Mouse (Mus musculus) MEL (cell line): Measurements from ENCODE around the gene Gpat2. TPM values are rescaled to one million over a fixed set of nuclear protein-coding genes. Genes with fewer than 3 reads are reported as not detected.
A peak's percentile ranks its signal among the peaks of the same experiment; 100 is the strongest.

Experiments used
- DNase-seq: peaks from one replicate; pipeline ENCODE4 v3.0.0; 2011; ENCODE audit warnings: low read depth, low spot score
- H3K27ac ChIP-seq: 2 replicates; pipeline ENCODE4 v1.5.1; 2012; ENCODE audit warnings: low read depth, mild to moderate bottlenecking, control low read depth, low read length, moderate library complexity; ENCODE audit not compliant: control insufficient read depth
- H3K27me3 ChIP-seq, 2 experiments: fragments of 150-350 bp in 1 of 2; sonication (generic) in 1 of 2; 2 replicates each; pipeline ENCODE4 v1.6.1; 2012; ENCODE audit warnings: low read length in 2 of 2, mild to moderate bottlenecking in 2 of 2, improper control_type of control experiment in 1 of 2, moderate library complexity in 1 of 2; ENCODE audit not compliant: insufficient read depth in 2 of 2, control insufficient read depth in 1 of 2
- H3K36me3 ChIP-seq, 2 experiments: 2 replicates each; pipeline ENCODE4 v1.6.1; 2012 to 2014; ENCODE audit warnings: low read length in 2 of 2, improper control_type of control experiment in 1 of 2, inconsistent platforms in 1 of 2, mild to moderate bottlenecking in 1 of 2; ENCODE audit not compliant: insufficient read depth in 2 of 2, control insufficient read depth in 1 of 2
- H3K4me1 ChIP-seq, 2 experiments: fragments of 150-350 bp in 1 of 2; sonication (generic) in 1 of 2; 2 replicates each; pipeline ENCODE4 v1.6.1; 2012; ENCODE audit warnings: low read length in 2 of 2, improper control_type of control experiment in 1 of 2, mild to moderate bottlenecking in 1 of 2; ENCODE audit not compliant: insufficient read depth in 2 of 2, control insufficient read depth in 1 of 2
- H3K4me3 ChIP-seq, 2 experiments: fragments of 150-350 bp in 1 of 2; sonication (generic) in 1 of 2; 2 replicates each; pipeline ENCODE4 v1.5.1; 2012; ENCODE audit warnings: low read depth in 2 of 2, low read length in 2 of 2, mild to moderate bottlenecking in 2 of 2, moderate library complexity in 2 of 2, control low read depth in 1 of 2, improper control_type of control experiment in 1 of 2; ENCODE audit not compliant: control insufficient read depth in 1 of 2, insufficient read depth in 1 of 2
- H3K79me2 ChIP-seq: 2 replicates; pipeline ENCODE4 v1.6.1; 2012; ENCODE audit warnings: mild to moderate bottlenecking, low read length, moderate library complexity; ENCODE audit not compliant: control insufficient read depth, poor library complexity, insufficient read depth
- H3K9ac ChIP-seq: 2 replicates; pipeline ENCODE4 v1.6.1; 2012; ENCODE audit warnings: low read depth, mild to moderate bottlenecking, control low read depth, low read length, moderate library complexity; ENCODE audit not compliant: control insufficient read depth, poor library complexity, severe bottlenecking
- H3K9me3 ChIP-seq: fragments of 150-350 bp; sonication (generic); replicated peaks from 2 replicates; pipeline ENCODE4 v1.6.1; 2012; ENCODE audit warnings: mild to moderate bottlenecking, low read length, improper control_type of control experiment, moderate library complexity; ENCODE audit not compliant: insufficient read depth
- BHLHE40 ChIP-seq: IDR thresholded peaks from 2 replicates; pipeline ENCODE4 v1.6.1; 2012; ENCODE audit warnings: low read depth, mild to moderate bottlenecking, inconsistent platforms, low read length, improper control_type of control experiment, borderline replicate concordance
- CHD1 ChIP-seq: IDR thresholded peaks from 2 replicates; pipeline ENCODE4 v1.6.1; 2012; ENCODE audit warnings: low read depth, mild to moderate bottlenecking, inconsistent platforms, low read length, improper control_type of control experiment
- CTCF ChIP-seq, 3 experiments: IDR thresholded peaks in 2 of 3; conservative IDR thresholded peaks in 1 of 3; 2 replicates each; pipeline ENCODE4 v1.5.1; 2011 to 2012; ENCODE audit warnings: low read length in 3 of 3, low read depth in 2 of 3, mild to moderate bottlenecking in 2 of 3, improper control_type of control experiment in 1 of 3, inconsistent platforms in 1 of 3, mixed read lengths in 1 of 3, moderate library complexity in 1 of 3; ENCODE audit not compliant: control insufficient read depth in 1 of 3, insufficient read depth in 1 of 3, poor library complexity in 1 of 3, severe bottlenecking in 1 of 3
- EP300 ChIP-seq, 2 experiments: IDR thresholded peaks; 2 replicates each; pipeline ENCODE4 v1.6.1; 2011; ENCODE audit warnings: improper control_type of control experiment in 2 of 2, low read length in 2 of 2, low read depth in 1 of 2, mild to moderate bottlenecking in 1 of 2
- ETS1 ChIP-seq: IDR thresholded peaks from 2 replicates; pipeline ENCODE4 v1.6.1; 2012; ENCODE audit warnings: low read depth, mild to moderate bottlenecking, inconsistent platforms, low read length, improper control_type of control experiment, moderate library complexity
- GATA1 ChIP-seq: IDR thresholded peaks from 2 replicates; pipeline ENCODE4 v1.6.1; 2011; ENCODE audit warnings: low read depth, low read length, improper control_type of control experiment
- HCFC1 ChIP-seq: IDR thresholded peaks from 2 replicates; pipeline ENCODE4 v1.6.1; 2012; ENCODE audit warnings: low read depth, mild to moderate bottlenecking, inconsistent platforms, low read length, improper control_type of control experiment, moderate library complexity
- JUND ChIP-seq: IDR thresholded peaks from 2 replicates; pipeline ENCODE4 v1.6.1; 2011; ENCODE audit warnings: low read depth, mild to moderate bottlenecking, improper control_type of control experiment, low read length
- KAT2A ChIP-seq: conservative IDR thresholded peaks from 2 replicates; pipeline ENCODE4 v1.6.1; 2012; ENCODE audit warnings: low read depth, low read length, improper control_type of control experiment, inconsistent platforms
- MAX ChIP-seq: IDR thresholded peaks from 2 replicates; pipeline ENCODE4 v1.6.1; 2011; ENCODE audit warnings: low read length, improper control_type of control experiment
- MAZ ChIP-seq: IDR thresholded peaks from 2 replicates; pipeline ENCODE4 v1.6.1; 2012; ENCODE audit warnings: low read depth, mild to moderate bottlenecking, inconsistent platforms, low read length, improper control_type of control experiment
- MEF2A ChIP-seq: IDR thresholded peaks from 2 replicates; pipeline ENCODE4 v1.6.1; 2014; ENCODE audit warnings: low read depth, mild to moderate bottlenecking, inconsistent platforms, low read length, improper control_type of control experiment; ENCODE audit not compliant: poor library complexity, insufficient replicate concordance, severe bottlenecking; ENCODE audit errors: extremely low read depth
- MYC ChIP-seq: IDR thresholded peaks from 2 replicates; pipeline ENCODE4 v1.6.1; 2011; ENCODE audit warnings: low read depth, mild to moderate bottlenecking, low read length, improper control_type of control experiment, moderate library complexity
- NELFE ChIP-seq: IDR thresholded peaks from 2 replicates; pipeline ENCODE4 v1.6.1; 2011; ENCODE audit warnings: low read depth, low read length, improper control_type of control experiment
- NRF1 ChIP-seq: IDR thresholded peaks from 2 replicates; pipeline ENCODE4 v1.6.1; 2014; ENCODE audit warnings: low read depth, mild to moderate bottlenecking, inconsistent platforms, low read length, improper control_type of control experiment, moderate library complexity; ENCODE audit not compliant: poor library complexity, insufficient read depth, severe bottlenecking
- POLR2A ChIP-seq, 2 experiments: IDR thresholded peaks; 2 replicates each; pipeline ENCODE4 v1.6.1; 2011 to 2012; ENCODE audit warnings: low read length in 2 of 2, mild to moderate bottlenecking in 2 of 2, control low read depth in 1 of 2, improper control_type of control experiment in 1 of 2, low read depth in 1 of 2, moderate library complexity in 1 of 2; ENCODE audit not compliant: control insufficient read depth in 1 of 2, insufficient read depth in 1 of 2, poor library complexity in 1 of 2
- RAD21 ChIP-seq: IDR thresholded peaks from 2 replicates; pipeline ENCODE4 v1.6.1; 2011; ENCODE audit warnings: mild to moderate bottlenecking, low read depth, low read length, improper control_type of control experiment
- RCOR1 ChIP-seq: IDR thresholded peaks from 2 replicates; pipeline ENCODE4 v1.6.1; 2012; ENCODE audit warnings: low read depth, mild to moderate bottlenecking, inconsistent platforms, low read length, improper control_type of control experiment
- TCF12 ChIP-seq: IDR thresholded peaks from 2 replicates; pipeline ENCODE4 v1.6.1; 2014; ENCODE audit warnings: low read depth, mild to moderate bottlenecking, inconsistent platforms, low read length, improper control_type of control experiment, moderate library complexity
- USF2 ChIP-seq, 2 experiments: IDR thresholded peaks; 2 replicates each; pipeline ENCODE4 v1.6.1; 2011 to 2012; ENCODE audit warnings: improper control_type of control experiment in 2 of 2, low read length in 2 of 2, borderline replicate concordance in 1 of 2, inconsistent platforms in 1 of 2, low read depth in 1 of 2, mild to moderate bottlenecking in 1 of 2; ENCODE audit not compliant: insufficient read depth in 1 of 2
- ZMIZ1 ChIP-seq: IDR thresholded peaks from 2 replicates; pipeline ENCODE4 v1.6.1; 2012; ENCODE audit warnings: low read depth, mild to moderate bottlenecking, inconsistent platforms, low read length, improper control_type of control experiment, moderate library complexity
- polyA plus RNA-seq, 2 experiments: library from polyadenylated mRNA; stranded (reverse) in 1 of 2; unstranded in 1 of 2; fragments of >175 nt in 1 of 2; fragments of >200 nt in 1 of 2; gene quantifications; 2 replicates each; pipeline versions ENCODE4 v1.2.1 to v1.2.4; 2012; ENCODE audit warnings: low replicate concordance in 2 of 2, low read depth in 1 of 2; ENCODE audit not compliant: insufficient read length in 2 of 2, insufficient read depth in 1 of 2, missing spikeins in 1 of 2
- total RNA-seq: library from RNA; depleted of rRNA; stranded (reverse); fragments of 300-350 nt; gene quantifications from 2 replicates; pipeline ENCODE4 v1.2.3, GENCODE M21; 2012

Gene Gpat2
- total and polyA plus RNA-seq, 3 experiments = 0.07 TPM; not detected in 2

DNA sequence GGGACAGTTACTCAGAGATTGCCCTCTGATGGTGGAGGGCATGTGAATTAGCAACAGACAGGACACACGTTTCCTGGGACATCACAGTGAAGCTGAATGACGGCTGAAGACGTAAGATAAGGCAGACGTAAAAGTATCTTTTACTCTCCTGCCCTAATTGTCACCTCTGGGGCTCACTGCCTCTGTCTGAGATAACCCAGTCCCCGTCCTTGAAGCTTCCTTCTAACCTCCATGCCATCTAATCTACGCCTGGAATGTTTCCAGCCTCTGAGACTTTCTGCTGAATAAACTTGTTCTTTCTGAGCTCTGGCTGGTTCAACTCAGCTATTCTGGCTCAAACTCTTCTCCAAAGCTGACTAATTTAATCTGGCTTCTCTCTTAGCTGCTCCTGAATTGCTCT is 26.7 kb downstream of the Gpat2 start (continued):
- TF ChIP-seq TCF12 = peak; percentile 88
- TF ChIP-seq JUND = no peak
- TF ChIP-seq CHD1 = no peak
- TF ChIP-seq USF2 (IDR thresholded peaks at IDR 0.05; ENCODE audit: borderline replicate concordance in 1 of 2, insufficient read depth in 1 of 2, low read depth in 1 of 2, low read length in 2 of 2) = no peak
- no peak for TF ChIP-seq CTCF (IDR thresholded peaks at IDR 0.05 in 2 of 3, conservative IDR thresholded peaks at IDR 0.05 in 1 of 3; ENCODE audit: control insufficient read depth in 1 of 3, insufficient read depth in 1 of 3, low read depth in 2 of 3, low read length in 3 of 3, poor library complexity in 1 of 3, severe bottlenecking in 1 of 3)
- TF ChIP-seq ETS1 = peak; percentile 81
- TF ChIP-seq NELFE = no peak
- peak; percentile 62 for TF ChIP-seq RCOR1
- no peak for TF ChIP-seq ZMIZ1
- TF ChIP-seq MYC = peak; percentile 70
- 0 out of 2 replicates have a peak, but pooled peaks have one; percentile 39 for TF ChIP-seq MAX
- TF ChIP-seq HCFC1 = 0 out of 2 replicates have a peak, but pooled peaks have one; percentile 15
- no peak for TF ChIP-seq NRF1
- no peak for TF ChIP-seq MAZ
- peak; percentile 88 for TF ChIP-seq GATA1
- TF ChIP-seq EP300 (IDR thresholded peaks at IDR 0.05; ENCODE audit: low read depth in 1 of 2, low read length in 2 of 2) = peak; percentile 83 to 85
- no peak for TF ChIP-seq POLR2A (IDR thresholded peaks at IDR 0.05; ENCODE audit: control insufficient read depth in 1 of 2, insufficient read depth in 1 of 2, low read depth in 1 of 2, low read length in 2 of 2, poor library complexity in 1 of 2)
- TF ChIP-seq, all 39 proteins: peak for 16

DNA sequence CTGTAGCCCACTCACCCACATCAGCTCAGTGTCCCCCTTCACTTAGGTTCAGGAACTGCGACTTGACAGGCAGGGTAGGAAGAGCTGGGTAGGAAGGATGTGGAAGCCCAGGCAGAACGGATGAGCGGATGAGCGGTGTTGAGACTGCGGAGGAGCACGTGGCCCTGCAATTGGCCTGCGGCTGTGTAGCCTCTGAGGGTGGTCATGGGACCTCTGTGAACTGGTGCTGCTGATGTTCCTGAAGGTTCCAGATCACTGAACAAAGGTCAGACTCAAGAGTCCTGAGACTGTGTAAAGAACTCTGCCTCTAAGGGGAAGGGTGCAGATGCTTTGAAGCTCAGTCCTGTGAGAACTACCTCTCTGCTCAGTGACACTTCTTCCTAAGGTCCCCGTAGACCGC is 28.1 kb downstream of the Gpat2 start:
- H3K27ac ChIP-seq = no peak overlapping the region
- TF ChIP-seq BHLHE40 (no peak), RAD21 (no peak), MAZ (no peak), TCF12 (no peak), MEF2A (no peak), POLR2A (IDR thresholded peaks at IDR 0.05; ENCODE audit: control insufficient read depth in 1 of 2, insufficient read depth in 1 of 2, low read depth in 1 of 2, low read length in 2 of 2, poor library complexity in 1 of 2) (no peak), KAT2A (no peak)
- no peak overlapping the region for H3K9ac ChIP-seq
- no peaks in the 10 kb centered on the region for H3K9me3 ChIP-seq
- H3K4me1 ChIP-seq = peaks cover 11 to 20% of the 10 kb centered on the region in 2 experiments
- H3K36me3 ChIP-seq = peaks cover 0 to 12% of the 10 kb centered on the region in 2 experiments; a peak in 2 of 4 replicates
- no peaks in the 10 kb centered on the region for H3K79me2 ChIP-seq
- no peaks in the 10 kb centered on the region; a peak in 1 of 4 replicates for H3K27me3 ChIP-seq
- no peak for DNase-seq
- H3K4me3 ChIP-seq = no peak overlapping the region
